Mouse (Mus musculus): ENCODE data around the gene Vmp1.

The Vmp1 gene

GRCm38 (mm10) chr11:86634396-86634795, 49.2 kb downstream of the Vmp1 start:
- DNase-seq (ENCODE audit: low spot score in 2 of 2), result no peak

GRCm38 (mm10) chr11:86629941-86630340, 53.7 kb downstream of the Vmp1 start:
- DNase-seq (ENCODE audit: low spot score in 2 of 2), result no peak

- no peak for DNase-seq (ENCODE audit: low spot score in 2 of 2)
Measured at GRCm38 (mm10) chr11:86629445-86629844, 54.2 kb downstream of the Vmp1 start.

- no peak for DNase-seq (ENCODE audit: low spot score in 2 of 2)
Measured at GRCm38 (mm10) chr11:86628448-86628847, 55.2 kb downstream of the Vmp1 start.

- no peak for DNase-seq (ENCODE audit: low spot score in 2 of 2)
Measured at GRCm38 (mm10) chr11:86627649-86628048, 56.0 kb downstream of the Vmp1 start.

- DNase-seq (ENCODE audit: low spot score in 2 of 2), result no peak
Measured at GRCm38 (mm10) chr11:86626714-86627113, 56.9 kb downstream of the Vmp1 start.

GRCm38 (mm10) chr11:86624237-86624941, 59.2 kb downstream of the Vmp1 start:
- DNase-seq (ENCODE audit: low spot score in 2 of 2), result no peak

- no peak for DNase-seq (ENCODE audit: low spot score in 2 of 2)
Measured at GRCm38 (mm10) chr11:86623402-86624010, 60.1 kb downstream of the Vmp1 start.

GRCm38 (mm10) chr11:86622191-86622912, 61.3 kb downstream of the Vmp1 start:
- DNase-seq (ENCODE audit: low spot score in 2 of 2), result no peak

- DNase-seq (ENCODE audit: low spot score in 2 of 2), result no peak
Measured at GRCm38 (mm10) chr11:86621139-86621538, 62.5 kb downstream of the Vmp1 start.

GRCm38 (mm10) chr11:86618548-86619335, 64.9 kb downstream of the Vmp1 start:
- DNase-seq (ENCODE audit: low spot score in 2 of 2), result no peak

- no peak for DNase-seq (ENCODE audit: low spot score in 2 of 2)
Measured at GRCm38 (mm10) chr11:86614607-86615006, 69.0 kb downstream of the Vmp1 start.

- DNase-seq (ENCODE audit: low spot score in 2 of 2), result peak; percentile 54 to 77
Measured at GRCm38 (mm10) chr11:86614056-86614530, 69.5 kb downstream of the Vmp1 start.

GRCm38 (mm10) chr11:86611991-86612390, 71.6 kb downstream of the Vmp1 start:
- no peak for DNase-seq (ENCODE audit: low spot score in 2 of 2)

- DNase-seq (ENCODE audit: low spot score in 2 of 2), result peak in 1 of 2 experiments; percentile 29
Measured at GRCm38 (mm10) chr11:86610239-86610638, 73.4 kb downstream of the Vmp1 start.

GRCm38 (mm10) chr11:86607808-86608350, 75.8 kb downstream of the Vmp1 start:
- no peak for DNase-seq (ENCODE audit: low spot score in 2 of 2)

- no peak for DNase-seq (ENCODE audit: low spot score in 2 of 2)
Measured at GRCm38 (mm10) chr11:86606621-86607339, 76.9 kb downstream of the Vmp1 start.

- DNase-seq (ENCODE audit: low spot score in 2 of 2), result no peak
Measured at GRCm38 (mm10) chr11:86604732-86605520, 78.7 kb downstream of the Vmp1 start.

- no peak for DNase-seq (ENCODE audit: low spot score in 2 of 2)
Measured at GRCm38 (mm10) chr11:86604289-86604688, 79.3 kb downstream of the Vmp1 start.

- DNase-seq (ENCODE audit: low spot score in 2 of 2), result no peak
Measured at GRCm38 (mm10) chr11:86603719-86604118, 79.9 kb downstream of the Vmp1 start.

All from spleen, postnatal 10 days (tissue).